Mouse (Mus musculus) brain, embryonic 18.5 days (tissue): ENCODE results near the gene Lfng.

Experiments
- DNase-seq: peaks from one replicate; pipeline ENCODE4 v3.0.0-alpha.2; 2012; ENCODE audit warnings: low read depth, low spot score

The Lfng gene

DNA sequence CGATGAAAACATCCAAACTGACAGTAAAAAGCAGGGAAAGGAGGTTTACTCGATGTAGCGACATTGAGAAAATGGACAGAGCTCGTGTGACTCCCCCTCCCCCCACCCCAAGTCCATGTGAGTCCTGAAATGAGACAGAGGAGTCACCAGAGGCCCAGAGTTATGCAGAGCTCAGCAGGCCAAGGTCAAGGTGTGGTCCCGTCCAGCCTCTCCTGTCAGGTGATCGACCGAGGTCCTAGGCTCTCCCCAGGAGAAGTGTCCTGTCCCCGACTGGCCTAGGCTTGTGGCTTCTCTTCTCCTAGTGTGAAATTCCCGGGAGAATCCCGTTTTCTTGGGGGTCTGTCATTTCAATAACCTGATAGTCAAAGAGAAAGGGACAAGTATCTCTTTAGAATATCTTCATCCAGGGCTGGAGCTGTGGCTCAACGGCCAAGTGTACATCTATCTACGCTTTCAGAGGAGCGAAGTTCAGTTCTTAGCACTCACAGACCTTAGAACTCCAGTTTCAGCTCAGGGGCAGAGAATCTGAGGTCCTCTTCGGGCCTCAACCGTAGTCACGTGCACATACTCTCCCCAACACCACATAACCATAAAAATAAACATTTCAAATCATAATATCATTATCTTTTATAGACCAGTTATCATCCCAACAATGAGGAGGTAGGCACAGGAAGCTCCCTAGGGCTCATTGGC lies 17.9 kb upstream of the Lfng start:
- no peak for DNase-seq

DNA sequence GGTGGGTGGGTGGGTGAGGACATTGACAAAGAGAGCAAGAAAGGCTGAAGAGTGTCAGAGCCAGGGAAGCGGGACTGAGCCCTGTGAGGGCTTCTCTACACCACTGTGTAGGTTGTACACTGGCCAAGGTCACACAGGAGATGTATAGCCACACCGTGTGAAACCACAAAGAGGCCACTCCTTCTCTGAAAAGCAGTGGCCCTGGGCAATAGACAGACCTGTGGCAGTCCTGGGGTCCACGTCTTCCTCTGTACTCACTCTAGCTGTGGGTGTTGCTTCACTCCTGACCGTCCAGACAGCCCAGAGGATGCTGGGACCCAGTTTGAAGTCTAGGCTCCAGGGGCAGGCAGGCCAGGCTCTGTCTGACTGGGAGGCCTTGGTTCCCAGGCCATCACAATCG lies 12.3 kb upstream of the Lfng start:
- DNase-seq: no peak

DNA sequence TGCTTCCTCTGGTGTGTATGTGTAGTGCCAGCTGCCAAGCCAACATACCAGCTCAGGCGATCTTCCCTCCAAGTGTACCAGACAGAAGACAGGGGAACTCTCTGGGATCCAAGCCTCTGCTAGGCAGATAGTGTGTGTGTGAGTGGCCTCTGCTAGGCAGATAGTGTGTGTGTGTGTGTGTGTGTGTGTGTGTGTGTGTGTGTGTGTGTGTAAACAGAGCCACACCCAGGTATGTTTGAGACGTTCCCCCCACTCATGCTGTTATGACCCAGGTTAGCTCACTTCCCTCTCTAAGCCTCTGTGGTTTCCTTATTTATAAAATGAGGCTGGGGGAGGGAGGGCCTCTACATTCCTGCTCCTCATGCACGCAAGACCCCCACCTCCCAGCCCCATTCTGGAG lies 10.7 kb upstream of the Lfng start:
- no peak for DNase-seq

DNA sequence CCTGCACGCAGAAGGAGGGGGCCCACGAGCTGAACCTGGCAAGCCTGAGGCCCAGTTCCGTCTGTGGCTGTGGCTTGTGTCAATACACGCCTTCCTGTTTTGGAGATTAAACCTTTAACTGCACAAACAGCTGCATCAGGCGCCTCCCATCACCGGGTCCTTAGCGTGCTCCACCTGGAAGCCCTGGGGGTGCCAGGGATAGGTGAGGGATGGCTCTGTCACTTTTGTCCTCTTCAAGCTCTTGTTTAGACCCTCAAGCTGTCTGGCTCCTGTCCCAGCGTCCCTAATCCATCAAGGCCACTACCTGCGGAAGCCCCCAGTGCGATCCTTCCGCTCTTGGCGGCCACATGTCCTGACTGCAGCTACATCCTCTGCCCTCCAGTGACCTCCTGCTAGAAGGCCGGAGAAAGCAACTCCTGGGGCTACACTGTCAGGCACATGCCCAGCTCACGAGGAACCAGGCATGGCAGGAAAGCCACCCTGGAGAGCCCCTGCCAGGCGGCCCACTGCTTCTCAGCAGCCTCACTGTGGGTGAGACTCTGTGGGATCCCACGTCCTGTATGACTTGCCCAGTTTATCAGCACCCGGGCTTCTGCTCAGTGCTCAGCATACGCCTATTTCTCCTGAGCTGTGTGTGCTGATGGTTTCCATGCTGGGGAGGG lies 10.1 kb upstream of the Lfng start:
- DNase-seq: no peak

DNA sequence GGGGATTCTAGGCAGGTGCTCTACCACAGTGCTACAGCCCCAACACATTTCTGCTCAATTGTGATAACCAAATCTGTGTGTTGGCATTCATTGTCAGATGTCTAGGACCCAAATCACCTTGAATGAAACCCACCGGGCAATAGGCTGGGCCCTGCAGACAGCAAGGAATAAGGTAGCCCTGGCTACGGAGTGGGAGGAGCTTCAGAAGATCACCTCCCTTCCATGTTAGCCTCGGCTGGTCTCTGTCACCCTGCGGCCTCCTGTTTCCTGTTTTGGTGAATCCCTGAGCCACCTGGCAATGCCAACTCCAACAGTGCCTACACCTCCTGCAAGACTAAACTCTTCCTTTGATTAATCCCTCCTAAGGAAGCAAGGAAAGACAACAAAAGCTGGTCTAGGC lies 9.3 kb upstream of the Lfng start:
- DNase-seq: no peak

DNA sequence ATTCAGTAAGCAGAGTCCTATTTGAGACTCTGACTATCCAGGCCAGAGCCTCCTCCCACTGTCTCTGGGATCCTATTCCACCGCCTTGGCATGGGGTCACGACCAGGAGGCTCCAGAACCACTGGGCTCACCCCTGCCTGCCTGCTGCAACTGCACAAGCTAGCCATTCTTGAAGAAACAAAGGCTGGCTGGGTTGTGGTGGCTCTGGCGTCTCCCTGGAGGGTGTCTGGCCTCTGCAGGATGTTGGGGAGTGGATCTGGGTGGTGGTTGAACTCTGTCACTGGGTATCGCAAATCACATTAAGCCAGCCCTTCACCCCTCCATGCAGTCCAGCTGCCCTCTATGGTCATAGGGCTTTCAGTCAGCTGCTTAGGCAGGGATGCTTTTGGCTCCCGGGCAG lies 7.2 kb upstream of the Lfng start:
- DNase-seq: no peak

DNA sequence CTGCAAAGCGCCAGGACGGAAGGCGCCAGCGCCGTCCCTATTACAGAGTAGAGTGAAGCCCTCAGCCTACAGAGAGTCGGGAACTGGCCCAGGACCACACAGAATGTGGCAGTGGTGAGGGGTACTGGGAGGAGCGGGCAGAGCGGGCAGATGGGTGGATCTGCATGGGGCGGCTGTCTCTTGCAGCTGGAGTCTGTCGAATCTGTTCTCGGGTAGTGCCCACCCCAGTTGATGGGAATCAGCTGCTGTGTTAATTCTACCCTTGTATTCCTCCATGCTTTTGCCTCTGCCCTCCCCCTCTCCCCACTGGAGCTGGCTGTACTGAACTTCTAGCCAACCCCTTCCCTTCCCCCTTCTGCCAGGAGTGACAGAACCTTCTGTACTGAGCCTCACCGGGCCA lies 5.4 kb upstream of the Lfng start:
- DNase-seq: no peak

DNA sequence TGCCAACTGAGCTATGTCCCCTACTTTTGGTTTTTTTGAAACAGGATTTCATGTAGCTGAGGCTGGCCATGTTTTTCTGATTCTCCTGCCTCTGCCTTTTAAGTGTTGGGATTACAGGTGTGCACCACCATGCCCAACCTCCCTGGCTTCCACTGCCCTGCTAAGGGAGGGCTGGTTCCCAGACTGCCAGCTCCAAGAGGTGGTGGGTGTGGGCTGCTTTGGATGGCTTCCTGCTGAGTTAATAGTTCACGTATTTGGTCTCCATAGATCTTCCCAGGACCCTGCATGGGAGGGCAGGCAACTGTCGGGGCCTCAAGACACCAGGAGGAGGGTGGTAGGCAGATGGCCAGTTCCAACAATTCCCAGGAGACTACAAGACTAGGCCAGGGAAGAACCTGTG lies 4.6 kb upstream of the Lfng start:
- no peak for DNase-seq

DNA sequence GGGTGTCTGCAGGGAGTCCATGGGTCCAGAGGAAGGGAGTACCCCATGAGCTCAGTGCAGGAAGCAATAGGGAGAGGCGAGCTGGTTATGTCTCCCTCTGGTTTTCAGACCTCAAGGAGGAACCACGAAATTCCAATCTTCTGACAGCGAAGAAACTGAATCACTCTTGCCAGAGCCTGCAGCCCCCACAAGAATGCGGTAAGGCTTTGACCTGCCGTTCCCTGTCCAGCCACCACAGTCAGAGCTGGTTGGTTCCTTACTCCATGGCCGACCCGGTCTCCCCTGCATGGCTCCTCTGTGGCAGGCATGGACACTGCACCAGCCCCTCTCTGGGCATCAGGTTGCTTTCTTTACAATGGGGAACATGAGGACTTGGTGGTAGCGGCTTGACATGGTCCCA lies 2.7 kb upstream of the Lfng start:
- DNase-seq: no peak

DNA sequence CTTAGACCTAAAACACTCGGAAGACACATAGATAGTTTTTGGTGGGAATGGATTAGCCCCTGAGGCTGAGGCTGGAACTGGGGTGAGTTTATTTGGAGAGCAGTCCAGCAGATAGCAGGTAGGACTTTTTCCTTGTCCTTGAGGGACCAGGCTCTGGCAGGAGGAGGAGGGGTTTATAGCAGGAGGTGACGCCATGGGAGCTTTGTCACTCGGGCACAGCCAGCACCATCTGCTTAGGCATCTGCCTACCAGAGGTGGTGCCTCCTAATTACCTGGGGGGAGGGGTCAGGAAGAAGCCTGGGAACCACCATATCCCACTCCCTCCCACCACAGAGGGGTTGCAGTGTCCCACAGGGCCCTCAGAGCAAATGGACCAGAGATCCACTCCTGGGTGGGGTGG lies 1.9 kb upstream of the Lfng start:
- DNase-seq: no peak

DNA sequence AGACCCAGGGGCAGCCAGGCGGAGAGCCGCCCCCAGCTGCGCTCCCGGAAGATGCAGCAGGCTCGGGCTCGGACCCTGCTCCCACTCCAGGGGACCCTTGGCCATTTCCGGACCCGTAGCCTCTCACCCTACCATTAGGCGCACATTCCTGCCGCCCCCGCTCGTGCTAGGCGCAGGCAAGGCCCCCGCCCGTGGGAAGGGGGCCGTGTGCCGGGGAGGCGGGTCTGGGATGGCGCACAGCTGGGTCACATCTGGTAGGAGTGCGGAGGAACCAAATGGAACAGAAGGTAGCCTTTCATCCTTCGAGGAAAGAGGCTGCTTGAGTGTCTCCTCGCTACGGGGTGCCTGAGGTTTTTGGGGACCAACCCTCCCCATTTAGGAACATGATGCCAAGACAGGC lies 734 bp upstream of the Lfng start:
- no peak for DNase-seq

DNA sequence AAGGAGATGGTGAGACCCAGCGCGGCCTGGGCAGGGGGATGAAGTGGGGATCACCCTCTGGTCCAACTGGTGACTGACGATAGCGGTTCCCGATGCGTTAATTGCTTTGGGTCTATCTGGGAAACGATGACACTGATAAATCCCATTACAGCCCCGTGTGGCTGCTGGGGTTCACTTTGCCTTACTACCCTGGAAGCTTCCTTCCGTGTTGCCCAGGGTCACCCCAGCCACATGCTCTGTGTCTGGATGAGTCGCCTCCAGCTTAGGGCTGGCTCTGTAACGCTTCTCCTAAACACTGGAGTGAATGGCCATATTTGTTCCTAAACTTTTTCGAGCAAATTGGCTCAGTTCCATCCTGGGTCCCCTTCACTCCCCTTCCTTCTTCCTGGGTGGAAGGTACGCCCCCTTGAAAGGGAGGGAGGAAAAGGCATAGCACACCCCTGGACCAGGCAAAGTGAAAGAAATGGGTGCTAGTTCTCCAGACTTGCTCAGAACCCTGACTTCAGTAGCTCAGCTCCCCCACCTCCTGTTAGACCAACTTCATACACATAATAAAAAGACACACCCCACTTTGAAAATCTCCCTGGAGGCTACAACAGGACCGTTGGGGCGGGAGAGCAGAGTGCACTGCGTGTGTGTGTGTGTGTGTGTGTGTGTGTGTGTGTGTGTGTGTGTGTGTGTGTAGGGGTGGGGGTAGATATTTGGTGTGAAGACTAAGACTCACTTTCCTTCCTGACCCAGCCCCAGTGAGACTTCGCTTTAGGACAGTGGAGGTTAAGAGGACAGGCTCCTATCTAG lies 915 bp downstream of the Lfng start:
- DNase-seq: no peak

DNA sequence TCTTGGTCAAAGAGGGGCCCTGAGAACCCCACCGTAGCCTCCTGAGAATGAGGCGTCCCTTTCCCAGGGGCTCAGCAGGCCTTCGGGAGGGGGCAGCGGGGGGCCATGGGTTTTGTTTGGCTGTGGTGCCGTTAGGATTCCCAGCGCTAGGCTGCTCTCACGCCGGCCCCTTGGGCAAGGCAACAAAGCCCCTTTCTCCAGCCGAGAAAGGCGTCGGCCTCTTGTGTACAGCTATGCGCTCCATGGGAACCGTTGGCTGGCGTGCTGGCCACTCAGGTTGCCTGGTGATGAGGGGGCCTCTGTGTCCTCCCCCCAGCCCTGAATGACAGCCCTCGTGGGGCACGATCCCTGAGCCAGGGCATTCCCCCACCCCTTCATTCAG lies 1.5 kb downstream of the Lfng start:
- peak; percentile 43 for DNase-seq

DNA sequence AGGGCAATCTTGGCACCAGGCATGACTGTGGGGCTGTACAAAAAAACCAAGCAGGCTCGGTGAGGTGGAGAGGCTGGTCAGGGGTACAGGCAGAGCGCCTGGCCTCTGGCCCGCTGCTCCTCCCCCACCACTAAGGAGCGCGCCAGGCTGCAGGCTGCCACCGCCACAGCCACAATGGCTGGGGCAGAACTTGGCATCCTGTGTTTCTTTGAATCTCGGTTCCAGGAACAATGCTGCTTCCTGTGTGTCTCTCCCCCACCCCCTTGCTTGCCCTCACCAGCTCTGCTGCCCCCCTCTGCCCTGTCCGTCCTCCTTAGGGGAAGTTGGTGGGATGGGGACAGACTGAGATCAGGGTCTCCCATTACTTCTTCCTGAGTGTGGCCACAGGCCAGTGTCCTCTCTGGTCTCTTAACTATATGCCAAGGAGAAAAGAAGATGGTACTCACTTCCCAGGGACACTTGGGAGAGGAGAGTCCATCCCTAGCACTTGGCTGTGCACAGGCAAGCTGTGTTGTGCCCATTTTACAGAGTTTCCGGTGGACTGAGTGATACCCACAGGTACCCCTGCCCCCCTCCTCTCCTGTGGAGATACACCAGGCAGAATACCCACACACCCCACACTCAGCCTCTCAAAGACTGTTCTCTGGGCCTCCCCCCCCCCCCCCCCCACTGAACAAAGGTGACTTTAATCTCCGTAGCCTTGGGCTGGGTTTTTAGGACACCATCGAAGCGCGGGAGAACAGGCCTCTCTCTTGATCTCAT lies 2.6 kb downstream of the Lfng start:
- no peak for DNase-seq

DNA sequence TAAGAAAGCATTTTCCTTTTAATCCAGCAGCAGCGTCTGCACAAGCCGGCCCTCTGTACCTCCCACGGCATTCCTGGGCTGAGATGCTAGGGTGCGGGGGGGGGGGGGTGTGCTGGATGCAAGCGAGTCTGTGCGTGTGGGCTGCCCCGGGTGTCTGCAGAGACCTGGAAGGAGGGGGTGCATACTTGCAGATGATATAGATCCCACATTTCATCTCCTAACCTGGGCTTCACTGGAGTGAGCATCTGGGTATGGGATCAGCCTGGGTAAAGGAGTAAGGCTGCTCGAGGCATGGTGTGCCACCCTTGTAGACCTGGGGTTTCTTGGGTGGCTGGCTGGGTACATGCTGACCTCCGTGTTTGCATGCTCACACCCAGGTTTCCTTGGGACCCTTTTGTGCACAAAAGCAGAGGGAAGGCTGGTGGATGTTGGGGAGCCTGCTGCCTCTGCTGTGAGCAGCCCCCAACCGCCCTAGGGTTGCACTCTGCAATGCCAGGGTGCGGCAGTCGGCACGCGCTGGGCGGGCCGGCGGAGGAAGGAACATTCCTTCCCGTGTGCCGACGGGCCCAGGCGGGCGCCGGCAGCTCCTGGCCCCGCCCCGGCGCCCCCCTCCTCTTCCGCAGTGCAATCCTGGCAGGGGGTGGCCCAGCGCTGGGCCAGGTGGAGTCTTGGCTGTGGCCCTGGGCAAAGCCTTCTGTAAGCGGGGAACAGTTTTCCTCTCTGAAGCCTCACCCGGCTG lies 3.3 kb downstream of the Lfng start:
- DNase-seq: no peak

DNA sequence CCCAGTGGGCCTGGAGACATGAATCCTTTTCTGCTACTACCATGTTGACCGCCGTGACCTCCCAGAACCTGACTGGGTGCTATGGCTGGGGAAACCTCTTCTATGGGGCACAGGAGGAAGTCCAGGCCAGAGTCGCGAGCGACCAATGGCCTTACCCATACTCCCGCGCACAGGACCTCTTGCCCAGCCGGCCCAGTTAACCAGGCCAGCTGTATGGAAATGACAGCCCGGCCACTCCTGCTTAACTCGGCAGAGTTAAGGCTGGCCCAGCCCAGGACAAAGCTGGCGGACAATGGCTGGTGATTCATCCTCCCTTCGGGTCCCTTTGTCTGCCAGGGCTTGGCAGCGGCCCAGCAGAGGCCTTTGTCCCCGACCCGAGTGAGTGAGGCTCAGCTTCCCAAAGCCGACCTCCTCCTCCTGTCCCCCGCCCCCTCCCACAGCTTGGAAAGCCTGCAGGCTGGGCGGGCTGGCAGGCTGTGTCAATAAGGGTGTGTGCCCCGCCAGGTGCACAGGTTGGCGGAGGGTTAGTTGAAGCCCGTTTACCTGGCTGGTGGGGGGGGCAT lies 4.0 kb downstream of the Lfng start:
- no peak for DNase-seq

DNA sequence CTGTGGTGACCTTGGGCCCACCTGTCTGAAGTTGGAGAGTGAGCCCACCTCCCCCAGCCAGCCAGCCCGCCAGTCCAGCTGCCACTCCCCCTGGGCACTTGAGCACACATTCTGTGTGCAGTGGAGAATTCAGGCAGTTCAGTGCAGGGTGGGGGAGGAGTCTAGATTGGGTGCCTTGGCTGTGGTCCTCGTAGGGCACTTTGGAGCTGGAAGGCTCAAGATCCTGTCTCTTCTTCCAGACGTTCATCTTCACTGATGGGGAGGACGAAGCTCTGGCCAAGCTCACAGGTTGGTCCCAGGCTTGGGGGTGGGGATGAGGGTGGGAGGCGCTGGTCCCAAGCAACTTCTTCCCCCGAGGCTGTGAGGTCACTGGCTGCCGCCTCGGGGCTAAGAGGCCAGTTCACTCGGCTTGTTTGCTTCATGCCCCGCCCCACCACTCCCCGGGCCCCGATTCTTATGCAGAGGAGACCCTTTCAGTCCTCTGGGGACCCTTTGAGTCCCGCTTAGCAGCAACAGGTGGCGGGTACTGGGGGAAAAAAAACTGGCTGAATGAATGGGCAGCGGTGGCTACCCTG lies 4.6 kb downstream of the Lfng start:
- DNase-seq: no peak

DNA sequence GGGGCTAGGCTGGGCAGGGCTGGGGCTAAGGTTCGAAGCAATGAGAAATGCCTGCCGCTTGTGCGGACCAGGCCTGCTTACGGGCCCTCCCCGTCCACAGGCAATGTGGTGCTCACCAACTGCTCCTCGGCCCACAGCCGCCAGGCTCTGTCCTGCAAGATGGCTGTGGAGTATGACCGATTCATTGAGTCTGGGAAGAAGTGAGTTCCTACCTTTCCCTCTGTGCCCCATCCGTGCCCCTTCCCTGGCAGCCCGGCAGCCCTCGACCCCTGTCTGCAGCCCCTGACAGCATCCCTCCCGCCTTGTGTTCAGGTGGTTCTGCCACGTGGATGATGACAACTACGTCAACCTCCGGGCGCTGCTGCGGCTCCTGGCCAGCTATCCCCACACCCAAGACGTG lies 5.1 kb downstream of the Lfng start:
- DNase-seq: no peak

DNA sequence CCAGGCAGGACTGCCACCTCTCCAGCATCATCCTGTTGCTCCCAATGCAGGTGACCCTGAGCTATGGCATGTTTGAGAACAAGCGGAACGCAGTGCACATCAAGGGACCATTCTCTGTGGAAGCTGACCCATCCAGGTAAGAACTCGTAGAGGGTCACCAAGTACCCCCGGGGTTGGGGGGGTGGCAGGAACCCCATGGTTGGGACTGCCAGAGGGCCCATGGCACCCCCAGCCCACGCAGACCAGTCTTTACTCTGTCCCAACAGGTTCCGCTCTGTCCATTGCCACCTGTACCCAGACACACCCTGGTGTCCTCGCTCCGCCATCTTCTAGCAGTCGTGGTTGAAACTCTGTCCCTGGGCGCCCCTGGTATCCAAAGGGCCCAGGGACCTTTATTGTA lies 7.0 kb downstream of the Lfng start:
- DNase-seq: no peak

DNA sequence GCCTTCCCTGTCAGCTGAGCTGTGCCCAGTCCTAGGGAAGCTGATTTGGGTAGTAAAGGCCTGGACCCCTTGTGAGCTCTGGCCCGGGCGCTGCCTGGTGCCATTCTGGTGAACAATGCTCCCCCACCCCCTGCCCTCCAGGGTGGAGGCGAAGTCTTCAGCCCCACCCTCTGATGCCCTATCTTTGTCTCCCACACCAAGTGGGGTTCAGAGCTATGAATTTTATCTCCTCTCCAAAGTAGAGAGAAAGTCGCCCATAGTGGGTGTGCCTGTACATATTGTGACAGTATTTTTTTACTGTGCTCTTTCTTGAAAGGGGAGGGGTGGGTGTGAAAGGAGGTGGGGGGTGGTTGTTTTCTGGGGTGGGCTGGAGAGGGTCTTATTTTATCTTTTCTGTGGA lies 7.7 kb downstream of the Lfng start:
- no peak for DNase-seq
